Mouse (Mus musculus) layer of hippocampus, adult 9-10 months (tissue): ENCODE measurements at regions not wholly inside any gene's neighbourhood (a gene's known extent, or its start where the extent isn't known, plus 50 kb on each side); places are given as distances from the start of the nearest gene placed in this dataset.

Experiments used
- DNase-seq: peaks from one replicate; pipeline ENCODE4 v3.0.0; 2022; ENCODE audit warnings: low spot score

GRCm38 (mm10) chr2:148107607-148108115, 60.9 kb upstream of the Foxa2 start:
- DNase-seq: no peak

DNA sequence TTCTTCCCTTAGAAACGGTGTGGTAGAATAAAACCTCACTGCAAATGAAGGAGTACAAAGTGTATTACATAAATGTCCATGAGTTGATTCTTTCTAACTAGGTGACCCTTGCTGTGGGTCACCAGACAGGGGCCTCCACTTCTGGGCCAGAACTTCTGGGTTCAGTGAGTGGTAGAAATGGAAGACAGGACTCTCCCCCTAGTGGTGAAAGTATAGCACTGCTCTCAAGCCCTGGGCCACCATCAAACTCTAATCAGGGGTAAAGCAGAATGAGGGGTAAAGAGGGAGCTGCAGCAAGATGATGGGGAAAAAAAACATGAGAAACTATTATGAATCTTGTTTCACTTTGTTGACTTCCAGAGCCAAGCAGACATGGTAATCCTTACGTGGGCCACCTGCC, 63.4 kb upstream of the Foxa2 start:
- no peak for DNase-seq

DNA sequence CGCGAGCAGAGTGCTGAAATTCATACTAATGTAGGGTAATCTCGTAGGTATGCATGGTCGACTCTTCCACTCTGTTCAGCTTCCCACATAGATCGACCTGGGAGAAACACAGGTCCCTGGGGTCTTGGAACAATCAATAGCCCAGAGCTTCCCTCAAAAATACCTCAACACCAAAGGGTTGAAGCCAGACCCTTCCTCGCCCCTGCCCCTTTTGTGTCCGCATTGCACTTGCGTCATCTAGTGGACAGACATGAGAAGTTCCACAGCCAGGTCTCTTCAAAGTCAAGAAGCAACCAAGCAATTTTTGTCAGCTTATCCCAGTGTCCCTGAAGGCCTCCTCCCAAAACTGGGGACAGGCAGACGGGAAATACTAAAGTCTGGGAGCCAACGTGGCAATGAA, 65.1 kb upstream of the Foxa2 start:
- no peak for DNase-seq

DNA sequence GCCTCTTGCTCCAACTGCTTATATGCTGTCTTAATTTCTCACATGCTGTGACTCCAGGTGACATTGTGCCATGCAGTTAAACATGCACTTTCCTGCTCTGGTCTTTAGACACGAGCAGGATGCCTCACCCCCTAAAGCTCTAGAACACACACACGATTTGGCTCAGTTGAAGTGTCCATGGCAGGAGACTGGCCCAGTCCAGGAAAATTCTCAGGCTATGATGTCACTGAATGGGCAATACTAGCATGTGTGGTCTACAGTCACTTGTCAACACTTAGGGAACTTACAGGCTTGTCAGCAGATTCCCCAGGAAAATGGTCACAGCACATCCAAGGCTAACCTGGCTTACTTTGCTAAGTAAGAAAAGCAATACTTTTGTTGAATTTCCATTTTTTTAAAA, 66.4 kb upstream of the Foxa2 start:
- no peak for DNase-seq

DNA sequence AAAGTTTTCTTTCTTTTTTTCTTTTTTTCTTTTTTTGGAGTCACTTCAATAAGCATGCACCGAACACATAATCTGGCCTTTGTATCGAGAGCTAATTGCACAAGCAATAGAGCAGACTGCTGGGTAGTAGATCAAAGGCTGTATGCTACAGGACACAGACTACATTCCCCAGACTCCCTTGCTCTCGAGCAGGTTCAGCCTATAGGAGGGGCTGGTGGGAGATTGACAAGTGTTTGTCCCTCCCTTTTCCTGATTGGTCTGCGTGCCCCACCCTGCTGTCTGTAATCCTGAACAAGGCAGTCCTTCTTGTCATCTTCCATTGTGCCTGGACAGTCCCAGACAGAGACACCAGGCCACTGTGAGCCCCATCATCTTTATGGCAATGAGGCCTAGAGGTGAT, 67.8 kb upstream of the Foxa2 start:
- DNase-seq: no peak

DNA sequence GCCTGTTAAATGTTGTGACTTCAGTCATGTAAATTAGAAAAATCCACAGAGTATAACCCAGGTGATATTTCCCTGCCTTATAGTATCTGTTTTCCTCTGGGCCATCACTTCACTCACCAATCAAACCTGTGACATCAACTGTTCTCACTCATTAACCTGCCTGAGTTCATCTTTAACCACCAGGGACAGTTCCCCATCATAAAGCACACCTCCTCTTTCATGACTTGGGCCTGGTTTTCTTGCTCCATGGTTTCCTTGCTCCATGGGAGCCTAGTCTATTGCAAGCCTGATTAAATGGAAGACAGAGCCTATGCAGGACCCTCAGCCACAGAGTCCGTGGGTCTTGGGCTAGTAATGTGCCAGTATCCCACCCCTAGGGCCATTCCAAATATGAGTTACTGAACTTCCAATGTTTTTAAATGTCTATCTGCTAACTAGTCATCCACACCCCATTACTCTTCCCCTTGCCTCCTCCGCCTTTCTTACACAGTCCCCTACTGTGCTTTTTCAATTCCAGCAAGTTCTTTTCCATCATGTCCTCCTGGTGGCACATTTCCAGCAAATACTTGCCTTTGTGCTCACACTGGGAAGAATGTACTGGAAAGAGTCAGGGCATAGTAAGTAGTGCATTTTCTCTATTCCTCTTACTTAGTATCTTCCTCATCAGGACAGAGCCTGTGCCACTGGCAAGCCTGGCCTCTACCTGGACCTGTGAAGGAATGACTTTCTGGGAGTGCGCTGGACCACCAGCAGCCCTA, 69.4 kb upstream of the Foxa2 start:
- DNase-seq: no peak

DNA sequence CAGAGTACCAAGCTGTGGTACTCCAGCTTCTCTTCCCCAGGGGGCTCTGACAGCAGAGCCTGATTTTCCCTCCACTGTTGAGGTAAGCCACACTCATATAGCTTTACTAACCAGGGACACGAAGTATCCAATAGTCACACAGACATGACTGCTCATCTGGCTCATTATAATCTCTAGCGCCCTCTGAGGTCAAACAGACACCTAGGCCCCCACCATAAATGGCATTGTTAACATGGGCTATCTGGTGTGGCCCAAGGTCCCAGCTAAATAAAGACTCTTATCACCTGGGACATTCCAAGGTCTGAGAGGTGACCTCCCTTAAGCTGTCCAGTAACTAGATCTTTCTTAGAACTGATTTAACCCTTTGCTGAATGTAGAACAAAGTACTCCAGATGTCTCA, 70.7 kb upstream of the Foxa2 start:
- DNase-seq: no peak

GRCm38 (mm10) chr2:148121885-148122876, 75.4 kb upstream of the Foxa2 start:
- DNase-seq: no peak

- no peak for DNase-seq
Observed at GRCm38 (mm10) chr2:148123780-148124179, 77.0 kb upstream of the Foxa2 start.

- no peak for DNase-seq
Observed at GRCm38 (mm10) chr2:148133811-148134210, 87.0 kb upstream of the Foxa2 start.

- no peak for DNase-seq
Observed at GRCm38 (mm10) chr2:148141936-148142335, 95.2 kb upstream of the Foxa2 start.

GRCm38 (mm10) chr2:148144816-148145215, 98.0 kb upstream of the Foxa2 start:
- no peak for DNase-seq

DNA sequence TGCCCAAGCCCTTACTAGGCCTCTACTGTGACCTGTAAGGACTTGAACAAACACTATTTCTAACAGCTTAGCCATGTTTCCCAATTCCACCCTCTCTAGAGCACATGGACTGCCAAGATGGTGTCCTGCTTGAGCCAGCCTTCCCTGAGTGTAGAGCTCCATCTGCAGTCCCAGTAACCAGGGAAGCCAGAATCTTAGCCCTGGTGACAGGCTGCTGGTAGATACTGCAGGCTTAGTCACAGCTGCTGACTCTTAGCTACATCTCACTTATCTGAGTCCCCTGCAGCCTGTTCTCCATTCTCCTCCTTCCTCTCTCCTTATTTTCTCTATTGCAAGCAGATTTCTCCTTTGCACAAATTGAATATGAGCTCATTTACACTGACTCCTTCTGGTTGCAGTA, 101.5 kb upstream of the Foxa2 start:
- no peak for DNase-seq

GRCm38 (mm10) chr2:148149426-148149825, 102.7 kb upstream of the Foxa2 start:
- DNase-seq: no peak

GRCm38 (mm10) chr2:148153513-148154271, 106.9 kb upstream of the Foxa2 start:
- no peak for DNase-seq

DNA sequence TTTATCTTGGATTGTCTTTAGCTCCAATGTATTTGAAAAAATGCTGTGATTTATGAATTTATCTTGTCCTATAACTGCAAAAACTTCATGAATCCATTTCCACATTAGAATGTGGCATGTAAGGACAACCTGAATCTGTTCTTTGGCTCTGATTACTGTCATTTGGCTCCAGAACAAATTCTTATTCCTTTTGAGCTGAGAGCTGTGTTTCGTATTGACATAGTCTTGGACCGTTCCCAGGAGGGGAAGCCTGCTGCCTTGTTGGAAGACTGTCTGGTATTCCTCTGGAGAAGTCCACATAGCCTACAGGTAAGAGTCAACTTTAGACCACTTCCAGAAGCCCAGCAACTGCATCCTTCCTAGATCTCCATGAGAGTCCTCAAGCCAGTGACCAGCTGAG, 109.4 kb upstream of the Foxa2 start:
- no peak for DNase-seq

GRCm38 (mm10) chr2:148159028-148159600, 112.3 kb upstream of the Foxa2 start:
- DNase-seq: no peak

GRCm38 (mm10) chr2:148160997-148161396, 114.2 kb upstream of the Foxa2 start:
- DNase-seq: no peak

GRCm38 (mm10) chr2:148161966-148162365, 115.2 kb upstream of the Foxa2 start:
- DNase-seq: no peak

GRCm38 (mm10) chr2:148162562-148162961, 115.8 kb upstream of the Foxa2 start:
- no peak for DNase-seq

DNA sequence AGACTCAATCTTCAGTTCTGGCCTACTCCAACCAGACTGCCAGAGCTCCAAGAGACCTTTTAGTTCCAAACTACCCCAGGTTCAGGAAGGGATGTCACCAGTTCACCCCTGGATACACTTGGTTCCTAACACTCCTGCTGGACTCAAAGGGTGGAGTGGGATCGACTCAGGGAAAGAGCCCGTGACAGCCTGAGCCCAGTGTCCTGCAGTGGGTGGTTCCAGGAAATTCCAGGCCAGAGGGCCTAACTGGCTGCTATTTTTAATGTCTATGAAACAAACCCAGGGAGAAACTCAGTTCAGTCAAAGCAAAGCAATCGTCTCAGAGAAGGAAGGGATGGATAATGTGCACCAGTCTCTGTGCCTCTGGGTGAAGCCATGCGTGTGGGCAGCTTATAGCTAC, 124.3 kb upstream of the Foxa2 start:
- no peak for DNase-seq

GRCm38 (mm10) chr2:148171699-148172098, 124.9 kb upstream of the Foxa2 start:
- no peak for DNase-seq
